Mouse (Mus musculus) liver, embryonic 14.5 days (tissue): Measurements from ENCODE around the gene Rnf19b.

Experiments used
- CTCF ChIP-seq: IDR thresholded peaks from 2 replicates; pipeline ENCODE4 v1.5.1; 2016; ENCODE audit warnings: antibody characterized with exemption, low read depth, control low read depth
- EP300 ChIP-seq: IDR thresholded peaks from 2 replicates; pipeline ENCODE4 v1.6.1; 2016; ENCODE audit warnings: antibody characterized with exemption, low read depth

- no peak for TF ChIP-seq EP300
- no peak for TF ChIP-seq CTCF
These were observed 9.8 kb downstream of the Rnf19b start for GRCm38 (mm10) chr4:129067638-129068415.
